Mouse (Mus musculus) lung, adult 2 months (tissue): ENCODE measurements at regions not wholly inside any gene's neighbourhood (a gene's known extent, or its start where the extent isn't known, plus 50 kb on each side); places are given as distances from the start of the nearest gene placed in this dataset.

Source experiments
- CTCF ChIP-seq: fragments of 200-500 bp; IDR thresholded peaks from 2 replicates; pipeline ENCODE4 v1.5.1; 2011; ENCODE audit warnings: mild to moderate bottlenecking, low read length, control low read depth; ENCODE audit not compliant: insufficient read depth
- POLR2A ChIP-seq: fragments of 200-500 bp; IDR thresholded peaks from 2 replicates; pipeline ENCODE4 v1.6.1; 2011; ENCODE audit warnings: low read depth, mild to moderate bottlenecking, control low read depth, low read length, borderline replicate concordance; ENCODE audit errors: extremely low read depth

- TF ChIP-seq CTCF, result no peak
- no peak for TF ChIP-seq POLR2A
Measured at GRCm38 (mm10) chr13:100933265-100933664, 100.0 kb upstream of the Slc30a5 start.
